Mouse (Mus musculus): Measurements from ENCODE around the gene Tgfbr2.

- no peak for TF ChIP-seq POLR2A (IDR thresholded peaks at IDR 0.05; ENCODE audit: low read depth, low read length)
- no peak for TF ChIP-seq CTCF (conservative IDR thresholded peaks at IDR 0.05 in 1 of 2, IDR thresholded peaks at IDR 0.05 in 1 of 2; ENCODE audit: low read depth in 2 of 2, low read length in 2 of 2)
- TF ChIP-seq ZNF384 (IDR thresholded peaks at IDR 0.05; ENCODE audit: low read depth, low read length): no peak
- TF ChIP-seq MAFK (IDR thresholded peaks at IDR 0.05; ENCODE audit: insufficient replicate concordance, low read length): no peak
- no peak for TF ChIP-seq HCFC1 (IDR thresholded peaks at IDR 0.05; ENCODE audit: low read depth, low read length)
- no peak for TF ChIP-seq MAZ (IDR thresholded peaks at IDR 0.05; ENCODE audit: low read depth, low read length)
- no peak for TF ChIP-seq MYC (IDR thresholded peaks at IDR 0.05; ENCODE audit: low read depth, low read length)
- no peak for TF ChIP-seq USF1 (IDR thresholded peaks at IDR 0.05; ENCODE audit: low read depth, low read length)
- TF ChIP-seq CHD2 (IDR thresholded peaks at IDR 0.05; ENCODE audit: low read length): no peak
Measured at GRCm38 (mm10) chr9:116111149-116111970, 63.8 kb downstream of the Tgfbr2 start.

Data from CH12.LX (cell line).